Mouse (Mus musculus): ENCODE results near the gene Tsfm. TPM values are rescaled to one million over a fixed set of nuclear protein-coding genes. Genes with fewer than 3 reads are reported as not detected.

Gene Tsfm
- polyA plus RNA-seq, 1 experiment: 45.2 TPM

- TF ChIP-seq POLR2A (IDR thresholded peaks at IDR 0.05; ENCODE audit: borderline replicate concordance, insufficient read depth, low read length) (0 out of 2 replicates have a peak, but pooled peaks have one; percentile 3), CTCF (IDR thresholded peaks at IDR 0.05; ENCODE audit: borderline replicate concordance, insufficient read depth, low read depth, low read length) (no peak)
- H3K4me3 ChIP-seq (replicated peaks; ENCODE audit: insufficient read depth, low read depth, low read length): peak overlapping the region; percentile 91
- H3K27me3 ChIP-seq (ENCODE audit: control insufficient read depth, insufficient read depth, low read length): no peaks in the 10 kb centered on the region
- peaks cover 5% of the 10 kb centered on the region; the same call in 1 of the 2 replicates for H3K4me1 ChIP-seq (ENCODE audit: control insufficient read depth, insufficient read depth, low read length)
- no peak for DNase-seq
- 3% methylated on average over 30 of the region's 30 CpGs for WGBS
- H3K27ac ChIP-seq (ENCODE audit: insufficient read depth, low read length): peak overlapping the region; percentile 49
Observed at GRCm38 (mm10) chr10:127069281-127070189, 38.9 kb upstream of the Tsfm start.

- Histone ChIP-seq H3K4me1 (ENCODE audit: control insufficient read depth, insufficient read depth, low read length) (peaks cover 9% of the 10 kb centered on the region; the same call in 1 of the 2 replicates), H3K27me3 (ENCODE audit: control insufficient read depth, insufficient read depth, low read length) (no peaks in the 10 kb centered on the region), H3K27ac (ENCODE audit: insufficient read depth, low read length) (no peak overlapping the region), H3K4me3 (replicated peaks; ENCODE audit: insufficient read depth, low read depth, low read length) (no peak overlapping the region)
- TF ChIP-seq CTCF (IDR thresholded peaks at IDR 0.05; ENCODE audit: borderline replicate concordance, insufficient read depth, low read depth, low read length) (no peak), POLR2A (IDR thresholded peaks at IDR 0.05; ENCODE audit: borderline replicate concordance, insufficient read depth, low read length) (no peak)
- no peak for DNase-seq
- WGBS: 64% methylated on average over 9 of the region's 9 CpGs
Observed at GRCm38 (mm10) chr10:127068360-127069038, 37.9 kb upstream of the Tsfm start.

- no peak overlapping the region for H3K27ac ChIP-seq (ENCODE audit: insufficient read depth, low read length)
- 86% methylated on average over 14 of the region's 14 CpGs for WGBS
- no peak for TF ChIP-seq POLR2A (IDR thresholded peaks at IDR 0.05; ENCODE audit: borderline replicate concordance, insufficient read depth, low read length)
- no peak for TF ChIP-seq CTCF (IDR thresholded peaks at IDR 0.05; ENCODE audit: borderline replicate concordance, insufficient read depth, low read depth, low read length)
- H3K27me3 ChIP-seq (ENCODE audit: control insufficient read depth, insufficient read depth, low read length): no peaks in the 10 kb centered on the region
- peaks cover 9% of the 10 kb centered on the region; the same call in 1 of the 2 replicates for H3K4me1 ChIP-seq (ENCODE audit: control insufficient read depth, insufficient read depth, low read length)
- H3K4me3 ChIP-seq (replicated peaks; ENCODE audit: insufficient read depth, low read depth, low read length): no peak overlapping the region
- no peak for DNase-seq
Observed at GRCm38 (mm10) chr10:127066519-127067018, 35.9 kb upstream of the Tsfm start.

- TF ChIP-seq POLR2A (IDR thresholded peaks at IDR 0.05; ENCODE audit: borderline replicate concordance, insufficient read depth, low read length): no peak
- no peak for TF ChIP-seq CTCF (IDR thresholded peaks at IDR 0.05; ENCODE audit: borderline replicate concordance, insufficient read depth, low read depth, low read length)
- H3K27ac ChIP-seq (ENCODE audit: insufficient read depth, low read length): no peak overlapping the region
- 72% methylated on average over 9 of the region's 9 CpGs for WGBS
- H3K4me3 ChIP-seq (replicated peaks; ENCODE audit: insufficient read depth, low read depth, low read length): no peak overlapping the region
- DNase-seq: no peak
- H3K27me3 ChIP-seq (ENCODE audit: control insufficient read depth, insufficient read depth, low read length): no peaks in the 10 kb centered on the region
- peaks cover 5% of the 10 kb centered on the region; the same call in 1 of the 2 replicates for H3K4me1 ChIP-seq (ENCODE audit: control insufficient read depth, insufficient read depth, low read length)
Observed at GRCm38 (mm10) chr10:127065981-127066380, 35.3 kb upstream of the Tsfm start.

GRCm38 (mm10) chr10:127063913-127064870 is 33.6 kb upstream of the Tsfm start:
- WGBS: 9% methylated on average over 37 of the region's 37 CpGs
- TF ChIP-seq POLR2A (IDR thresholded peaks at IDR 0.05; ENCODE audit: borderline replicate concordance, insufficient read depth, low read length) (no peak), CTCF (IDR thresholded peaks at IDR 0.05; ENCODE audit: borderline replicate concordance, insufficient read depth, low read depth, low read length) (no peak)

GRCm38 (mm10) chr10:127063239-127063872 is 32.7 kb upstream of the Tsfm start, which contains the start of gene Cdk4:
Gene Cdk4, plus strand, starts transcription at chr10:127063534.
- DNase-seq: peak; percentile 98 to 99
- H3K27me3 ChIP-seq (ENCODE audit: control insufficient read depth, insufficient read depth, low read length): no peaks in the 10 kb centered on the region
- peak within 1 kb of the TSS; percentile 77 for H3K27ac ChIP-seq (ENCODE audit: insufficient read depth, low read length)
- WGBS: under 1% methylated on average over 46 of the region's 46 CpGs
- H3K4me3 ChIP-seq (replicated peaks; ENCODE audit: insufficient read depth, low read depth, low read length): peak within 1 kb of the TSS; percentile 70
- no peak for TF ChIP-seq CTCF (IDR thresholded peaks at IDR 0.05; ENCODE audit: borderline replicate concordance, insufficient read depth, low read depth, low read length)
- TF ChIP-seq POLR2A (IDR thresholded peaks at IDR 0.05; ENCODE audit: borderline replicate concordance, insufficient read depth, low read length): peak; percentile 43; the same call in 1 of the 2 replicates
- 0 out of 2 replicates have a peak, but pooled peaks cover 5% of the 10 kb centered on the region for H3K4me1 ChIP-seq (ENCODE audit: control insufficient read depth, insufficient read depth, low read length)

More at GRCm38 (mm10) chr10:127063913-127064870, 33.6 kb upstream of the Tsfm start:
- Histone ChIP-seq H3K27ac (ENCODE audit: insufficient read depth, low read length) (peak overlapping the region; percentile 77), H3K4me1 (ENCODE audit: control insufficient read depth, insufficient read depth, low read length) (peaks cover 5% of the 10 kb centered on the region; the same call in 1 of the 2 replicates), H3K27me3 (ENCODE audit: control insufficient read depth, insufficient read depth, low read length) (no peaks in the 10 kb centered on the region), H3K4me3 (replicated peaks; ENCODE audit: insufficient read depth, low read depth, low read length) (peak overlapping the region; percentile 70)
- no peak for DNase-seq
